Mouse (Mus musculus): ENCODE measurements around the gene Lat2. TPM values are rescaled to one million over a fixed set of nuclear protein-coding genes. Genes with fewer than 3 reads are reported as not detected.

The Lat2 gene
- polyA plus RNA-seq, 1 experiment: 202 TPM

- H3K4me3 ChIP-seq (ENCODE audit: insufficient read depth, low read length): no peak overlapping the region
- peaks cover 7% of the 10 kb centered on the region for H3K4me1 ChIP-seq (ENCODE audit: control insufficient read depth, insufficient read depth, low read length)
- TF ChIP-seq POLR2A (IDR thresholded peaks at IDR 0.05; ENCODE audit: borderline replicate concordance, low read depth, low read length): no peak
- TF ChIP-seq CTCF (IDR thresholded peaks at IDR 0.05; ENCODE audit: low read depth, low read length): no peak
- no peak overlapping the region for H3K27ac ChIP-seq (ENCODE audit: insufficient read depth, low read depth, low read length)
These were observed 37.3 kb downstream of the Lat2 start for GRCm38 (mm10) chr5:134577534-134577933.

GRCm38 (mm10) chr5:134576517-134577220 lies 38.2 kb downstream of the Lat2 start:
- Histone ChIP-seq H3K4me1 (ENCODE audit: control insufficient read depth, insufficient read depth, low read length) (peaks cover 10% of the 10 kb centered on the region), H3K27ac (ENCODE audit: insufficient read depth, low read depth, low read length) (no peak overlapping the region), H3K4me3 (ENCODE audit: insufficient read depth, low read length) (no peak overlapping the region)
- no peak for TF ChIP-seq CTCF (IDR thresholded peaks at IDR 0.05; ENCODE audit: low read depth, low read length)
- TF ChIP-seq POLR2A (IDR thresholded peaks at IDR 0.05; ENCODE audit: borderline replicate concordance, low read depth, low read length): no peak

GRCm38 (mm10) chr5:134575833-134576232 lies 39.0 kb downstream of the Lat2 start:
- no peak overlapping the region for H3K27ac ChIP-seq (ENCODE audit: insufficient read depth, low read depth, low read length)
- H3K4me3 ChIP-seq (ENCODE audit: insufficient read depth, low read length): no peak overlapping the region
- TF ChIP-seq POLR2A (IDR thresholded peaks at IDR 0.05; ENCODE audit: borderline replicate concordance, low read depth, low read length): no peak
- TF ChIP-seq CTCF (IDR thresholded peaks at IDR 0.05; ENCODE audit: low read depth, low read length): no peak
- H3K4me1 ChIP-seq (ENCODE audit: control insufficient read depth, insufficient read depth, low read length): peaks cover 10% of the 10 kb centered on the region

GRCm38 (mm10) chr5:134572508-134573214 lies 42.2 kb downstream of the Lat2 start:
- peak overlapping the region; percentile 61 for H3K4me3 ChIP-seq (ENCODE audit: insufficient read depth, low read length)
- peaks cover 23% of the 10 kb centered on the region for H3K4me1 ChIP-seq (ENCODE audit: control insufficient read depth, insufficient read depth, low read length)
- TF ChIP-seq POLR2A (IDR thresholded peaks at IDR 0.05; ENCODE audit: borderline replicate concordance, low read depth, low read length) (no peak), CTCF (IDR thresholded peaks at IDR 0.05; ENCODE audit: low read depth, low read length) (no peak)
- no peak overlapping the region for H3K27ac ChIP-seq (ENCODE audit: insufficient read depth, low read depth, low read length)

- peak overlapping the region; percentile 61 for H3K4me3 ChIP-seq (ENCODE audit: insufficient read depth, low read length)
- H3K27ac ChIP-seq (ENCODE audit: insufficient read depth, low read depth, low read length): no peak overlapping the region
- TF ChIP-seq POLR2A (IDR thresholded peaks at IDR 0.05; ENCODE audit: borderline replicate concordance, low read depth, low read length): no peak
- TF ChIP-seq CTCF (IDR thresholded peaks at IDR 0.05; ENCODE audit: low read depth, low read length): no peak
- H3K4me1 ChIP-seq (ENCODE audit: control insufficient read depth, insufficient read depth, low read length): peaks cover 23% of the 10 kb centered on the region
These were observed 42.9 kb downstream of the Lat2 start for GRCm38 (mm10) chr5:134571730-134572507.

DNA sequence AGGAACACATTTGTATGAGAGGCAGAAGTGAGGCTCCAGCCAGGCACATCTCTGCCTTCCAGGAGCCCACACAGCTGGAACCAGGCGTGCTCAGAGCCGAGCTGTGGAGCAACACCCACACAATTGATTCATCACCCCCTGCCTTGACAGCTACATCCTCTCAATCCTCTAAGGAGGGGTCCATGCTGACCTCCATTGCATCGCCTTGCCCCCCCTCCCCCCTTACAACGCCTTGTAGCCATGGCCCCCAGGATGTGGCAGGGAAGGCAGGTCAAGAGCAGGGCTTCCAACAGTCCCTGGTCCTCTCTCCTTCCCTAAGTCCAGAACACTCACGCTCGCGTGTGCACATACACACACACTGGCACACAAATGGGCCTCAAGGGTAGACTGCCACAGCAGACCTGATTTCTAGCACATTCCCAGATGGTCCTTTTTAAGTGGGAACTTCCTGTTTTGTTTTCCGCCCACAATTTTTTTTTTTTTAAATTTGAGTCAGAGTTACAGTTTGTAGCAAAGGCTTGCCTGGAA lies 45.8 kb downstream of the Lat2 start:
- Histone ChIP-seq H3K4me3 (ENCODE audit: insufficient read depth, low read length) (no peak overlapping the region), H3K4me1 (ENCODE audit: control insufficient read depth, insufficient read depth, low read length) (peaks cover 23% of the 10 kb centered on the region), H3K27ac (ENCODE audit: insufficient read depth, low read depth, low read length) (peak overlapping the region; percentile 29; the same call in 1 of the 2 replicates)
- TF ChIP-seq POLR2A (IDR thresholded peaks at IDR 0.05; ENCODE audit: borderline replicate concordance, low read depth, low read length) (no peak), CTCF (IDR thresholded peaks at IDR 0.05; ENCODE audit: low read depth, low read length) (no peak)

GRCm38 (mm10) chr5:134568030-134568429 lies 46.8 kb downstream of the Lat2 start:
- Histone ChIP-seq H3K27ac (ENCODE audit: insufficient read depth, low read depth, low read length) (no peak overlapping the region), H3K4me1 (ENCODE audit: control insufficient read depth, insufficient read depth, low read length) (peaks cover 21% of the 10 kb centered on the region)
- no peak for TF ChIP-seq CTCF (IDR thresholded peaks at IDR 0.05; ENCODE audit: low read depth, low read length)
- TF ChIP-seq POLR2A (IDR thresholded peaks at IDR 0.05; ENCODE audit: borderline replicate concordance, low read depth, low read length): no peak

DNA sequence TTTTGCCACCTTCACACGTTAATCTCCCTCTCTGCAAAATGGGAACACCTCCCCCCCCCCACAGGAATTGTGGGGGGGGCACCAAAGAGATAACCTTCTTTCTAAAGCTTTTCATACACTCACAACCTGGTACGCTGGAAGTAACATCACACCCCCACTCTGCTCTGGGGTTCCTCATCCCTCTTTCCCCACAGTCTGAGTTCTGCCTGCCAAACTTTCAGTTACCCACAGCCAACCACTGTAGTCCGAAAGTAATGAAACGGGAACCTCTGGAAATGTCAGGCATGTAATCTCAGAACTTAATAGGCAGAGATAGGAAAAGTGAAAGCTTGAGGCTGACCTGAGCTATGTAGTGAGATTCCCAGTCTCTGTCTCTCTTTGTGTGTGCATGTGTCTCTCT lies 47.4 kb downstream of the Lat2 start:
- peaks cover 15% of the 10 kb centered on the region for H3K4me1 ChIP-seq (ENCODE audit: control insufficient read depth, insufficient read depth, low read length)
- no peak overlapping the region for H3K27ac ChIP-seq (ENCODE audit: insufficient read depth, low read depth, low read length)
- no peak for TF ChIP-seq CTCF (IDR thresholded peaks at IDR 0.05; ENCODE audit: low read depth, low read length)
- no peak for TF ChIP-seq POLR2A (IDR thresholded peaks at IDR 0.05; ENCODE audit: borderline replicate concordance, low read depth, low read length)
- H3K4me3 ChIP-seq (ENCODE audit: insufficient read depth, low read length): no peak overlapping the region

More at GRCm38 (mm10) chr5:134568030-134568429, 46.8 kb downstream of the Lat2 start:
- no peak overlapping the region for H3K4me3 ChIP-seq (ENCODE audit: insufficient read depth, low read length)

DNA sequence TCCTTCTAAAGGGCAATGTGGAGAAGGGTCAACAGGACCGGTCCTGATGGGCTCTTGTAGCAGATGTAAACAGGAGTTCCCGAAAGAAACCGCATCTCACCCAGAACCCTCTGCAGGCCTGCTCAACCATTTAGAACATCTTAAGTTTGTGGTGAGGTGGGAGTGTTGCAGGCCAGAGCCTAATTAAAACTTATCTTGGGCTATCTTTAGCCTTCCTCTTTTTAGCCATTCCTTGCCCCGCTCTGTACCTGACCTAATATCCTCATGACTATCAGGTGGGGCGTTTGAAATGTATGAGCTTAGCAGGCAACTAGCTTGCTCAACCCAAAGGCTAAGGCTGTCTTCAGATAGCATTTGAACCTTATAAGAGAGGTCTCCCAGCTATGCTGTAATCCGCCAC lies 49.1 kb downstream of the Lat2 start:
- Histone ChIP-seq H3K4me3 (ENCODE audit: insufficient read depth, low read length) (no peak overlapping the region), H3K27ac (ENCODE audit: insufficient read depth, low read depth, low read length) (no peak overlapping the region), H3K4me1 (ENCODE audit: control insufficient read depth, insufficient read depth, low read length) (peaks cover 13% of the 10 kb centered on the region)
- TF ChIP-seq CTCF (IDR thresholded peaks at IDR 0.05; ENCODE audit: low read depth, low read length): no peak
- TF ChIP-seq POLR2A (IDR thresholded peaks at IDR 0.05; ENCODE audit: borderline replicate concordance, low read depth, low read length): no peak

Data from bone marrow macrophage, adult 2 months (primary cell).